Mouse (Mus musculus) embryonic facial prominence, embryonic 14.5 days (tissue): Measurements from ENCODE around the gene Cln5. TPM values are rescaled to one million over a fixed set of nuclear protein-coding genes. Genes with fewer than 3 reads are reported as not detected.
A peak's percentile ranks its signal among the peaks of the same experiment; 100 is the strongest.

Experiments used
- ATAC-seq: fragments of 200-750 bp; cut with Nextera tagmentation; 2 replicates; pipeline ENCODE4 v1.8.0; 2017; ENCODE audit warnings: low read depth, moderate number of reproducible peaks, moderate TSS enrichment
- DNase-seq: peaks from one replicate; pipeline ENCODE4 v3.0.0-alpha.2; 2015; ENCODE audit warnings: low spot score
- H3K27ac ChIP-seq: fragments of 300-500 bp; sonication (generic); replicated peaks from 2 replicates; pipeline ENCODE4 v1.5.1; 2014; ENCODE audit warnings: low read depth, mild to moderate bottlenecking, low read length, moderate library complexity
- H3K27me3 ChIP-seq: fragments of 300-500 bp; sonication (generic); replicated peaks from 2 replicates; pipeline ENCODE4 v1.6.1; 2014; ENCODE audit warnings: low read length; ENCODE audit not compliant: control insufficient read depth, insufficient read depth
- H3K36me3 ChIP-seq: fragments of 300-500 bp; sonication (generic); 2 replicates; pipeline ENCODE4 v1.6.1; 2014; ENCODE audit warnings: low read length, mixed read lengths; ENCODE audit not compliant: control insufficient read depth, insufficient read depth
- H3K4me1 ChIP-seq: fragments of 300-500 bp; sonication (generic); 2 replicates; pipeline ENCODE4 v1.6.1; 2014; ENCODE audit warnings: antibody characterized with exemption, low read length; ENCODE audit not compliant: control insufficient read depth, insufficient read depth
- H3K4me2 ChIP-seq: fragments of 300-500 bp; sonication (generic); 2 replicates; pipeline ENCODE4 v1.6.1; 2014; ENCODE audit warnings: low read depth, mild to moderate bottlenecking, low read length, moderate library complexity, mixed read lengths
- H3K4me3 ChIP-seq: fragments of 300-500 bp; sonication (generic); 2 replicates; pipeline ENCODE4 v1.5.1; 2014; ENCODE audit warnings: low read depth, mild to moderate bottlenecking, low read length
- H3K9ac ChIP-seq: fragments of 300-500 bp; sonication (generic); 2 replicates; pipeline ENCODE4 v1.6.1; 2014; ENCODE audit warnings: low read depth, mild to moderate bottlenecking, low read length, moderate library complexity, mixed read lengths
- H3K9me3 ChIP-seq: fragments of 300-500 bp; sonication (generic); 2 replicates; pipeline ENCODE4 v1.6.1; 2016; ENCODE audit warnings: low read length; ENCODE audit not compliant: control insufficient read depth
- WGBS: fragments of 180-500 bp; shearing (Covaris S2); extraction: QIAGEN DNeasy Blood & Tissue Kit; methylation state at CpG from one replicate; pipeline ENCODE4 v1.1.7; 2014; 5-methylcytosine and 5-hydroxymethylcytosine counted together
- polyA plus RNA-seq: library from polyadenylated mRNA; unstranded; fragments of >200 nt; fragmentation: Nextera tagmentation; extraction: Ambion mirVana; gene quantifications from 2 replicates; pipeline ENCODE4 v1.2.1, GENCODE M21; 2014

Gene Cln5
- polyA plus RNA-seq, 1 experiment from 2014 or later: 34.3 TPM

DNA sequence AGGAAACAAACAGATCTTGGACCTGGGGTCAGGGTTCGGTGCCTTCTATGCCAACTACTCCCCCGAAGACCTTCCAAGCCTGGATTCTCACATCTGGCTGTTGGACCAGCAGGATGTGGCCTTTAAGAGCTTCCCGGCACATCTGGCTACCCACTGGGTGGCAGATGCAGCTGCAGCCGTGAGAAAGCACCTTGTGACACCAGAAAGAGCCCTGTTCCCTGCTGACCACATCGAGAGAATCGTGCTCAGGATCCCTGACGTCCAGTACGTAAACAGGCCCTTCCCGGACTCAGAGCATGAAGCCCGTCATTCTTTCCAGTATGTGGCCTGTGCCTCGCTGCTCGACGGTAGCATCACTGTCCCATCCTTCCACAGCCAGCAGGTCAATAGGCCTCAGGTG lies 15.3 kb upstream of the Cln5 start:
- Histone ChIP-seq H3K9ac (no peak overlapping the region), H3K27me3 (no peaks in the 10 kb centered on the region), H3K36me3 (no peaks in the 10 kb centered on the region), H3K4me2 (no peak overlapping the region), H3K27ac (no peak overlapping the region), H3K4me1 (no peaks in the 10 kb centered on the region), H3K9me3 (no peaks in the 10 kb centered on the region), H3K4me3 (no peak overlapping the region)
- DNase-seq (no peak), ATAC-seq (no peak)
- WGBS: 78% methylated on average over 13 of the region's 13 CpGs

DNA sequence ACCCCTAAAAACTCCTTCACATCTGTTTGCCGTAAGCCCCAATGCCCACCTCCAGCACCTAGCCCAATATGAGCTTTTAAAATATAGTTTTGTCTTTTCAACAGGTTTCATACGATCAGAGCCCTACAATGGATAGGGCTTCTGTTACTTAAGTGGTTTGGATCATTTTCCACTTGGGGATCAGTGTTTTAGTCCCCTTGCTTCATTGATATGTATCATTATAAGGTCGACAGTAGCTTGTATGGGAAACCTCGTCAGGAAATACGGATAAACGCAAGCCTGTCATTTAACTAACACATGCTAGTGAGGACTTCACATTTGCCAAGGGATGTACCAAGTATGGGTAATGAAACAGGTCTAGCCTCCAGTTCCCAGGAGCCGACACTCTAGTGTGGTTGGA lies 13.4 kb upstream of the Cln5 start:
- no peaks in the 10 kb centered on the region for H3K9me3 ChIP-seq
- DNase-seq (no peak), ATAC-seq (no peak)
- no peaks in the 10 kb centered on the region for H3K36me3 ChIP-seq
- H3K4me3 ChIP-seq: no peak overlapping the region
- no peak overlapping the region for H3K27ac ChIP-seq
- 84% methylated on average over 7 of the region's 7 CpGs for WGBS
- H3K9ac ChIP-seq: no peak overlapping the region
- no peak overlapping the region for H3K4me2 ChIP-seq
- no peaks in the 10 kb centered on the region for H3K27me3 ChIP-seq
- H3K4me1 ChIP-seq: no peaks in the 10 kb centered on the region

DNA sequence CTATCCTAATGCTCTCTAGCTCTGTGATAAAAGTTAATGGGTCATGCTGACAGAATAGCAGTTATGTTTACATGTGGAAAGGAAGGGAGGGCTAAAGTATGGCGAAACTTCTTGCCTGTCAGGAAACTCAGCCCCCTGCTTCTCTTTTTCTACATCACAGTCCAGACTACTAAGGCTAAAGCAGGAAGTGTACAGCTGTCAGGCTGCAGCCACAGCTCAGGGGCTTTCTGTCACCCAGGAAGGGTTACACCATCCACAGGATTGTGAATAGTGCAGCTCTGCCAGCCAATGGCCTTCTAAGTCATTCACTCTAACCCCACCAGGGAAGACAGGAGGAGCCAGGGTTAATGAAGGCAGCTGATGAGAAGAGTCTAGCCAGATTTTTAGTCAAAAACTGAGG lies 11.0 kb upstream of the Cln5 start:
- no peak overlapping the region for H3K4me2 ChIP-seq
- H3K27me3 ChIP-seq: no peaks in the 10 kb centered on the region
- DNase-seq (no peak), ATAC-seq (no peak)
- no peaks in the 10 kb centered on the region for H3K4me1 ChIP-seq
- no peaks in the 10 kb centered on the region for H3K9me3 ChIP-seq
- no peak overlapping the region for H3K27ac ChIP-seq
- H3K36me3 ChIP-seq: no peaks in the 10 kb centered on the region
- H3K4me3 ChIP-seq: no peak overlapping the region
- WGBS: 63% methylated on average over 1 of the region's 1 CpGs
- no peak overlapping the region for H3K9ac ChIP-seq

DNA sequence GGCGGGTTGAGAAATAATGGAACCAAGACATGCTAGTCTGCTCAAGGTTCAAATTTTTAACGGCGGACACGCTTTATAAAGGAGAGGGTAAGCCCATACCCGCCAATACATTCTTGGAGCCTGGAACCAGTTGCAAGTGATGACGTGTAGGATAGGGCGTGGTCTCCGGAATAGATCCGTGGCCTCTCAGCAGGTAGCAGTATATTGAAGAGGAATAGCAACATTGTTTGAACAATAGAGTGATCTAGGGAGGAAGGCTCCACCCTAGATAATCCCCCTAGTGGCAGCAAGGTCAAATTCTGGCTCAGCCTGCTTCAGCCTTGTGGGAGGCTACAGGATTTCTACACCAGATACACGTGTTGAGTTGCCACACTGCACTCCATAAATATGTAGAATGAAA lies 10.5 kb upstream of the Cln5 start:
- no peaks in the 10 kb centered on the region for H3K4me1 ChIP-seq
- ATAC-seq: no peak
- no peak overlapping the region for H3K9ac ChIP-seq
- H3K4me2 ChIP-seq: no peak overlapping the region
- no peak overlapping the region for H3K27ac ChIP-seq
- H3K9me3 ChIP-seq: no peaks in the 10 kb centered on the region
- H3K36me3 ChIP-seq: no peaks in the 10 kb centered on the region
- 87% methylated on average over 10 of the region's 10 CpGs for WGBS
- no peak for DNase-seq
- no peaks in the 10 kb centered on the region for H3K27me3 ChIP-seq
- no peak overlapping the region for H3K4me3 ChIP-seq

DNA sequence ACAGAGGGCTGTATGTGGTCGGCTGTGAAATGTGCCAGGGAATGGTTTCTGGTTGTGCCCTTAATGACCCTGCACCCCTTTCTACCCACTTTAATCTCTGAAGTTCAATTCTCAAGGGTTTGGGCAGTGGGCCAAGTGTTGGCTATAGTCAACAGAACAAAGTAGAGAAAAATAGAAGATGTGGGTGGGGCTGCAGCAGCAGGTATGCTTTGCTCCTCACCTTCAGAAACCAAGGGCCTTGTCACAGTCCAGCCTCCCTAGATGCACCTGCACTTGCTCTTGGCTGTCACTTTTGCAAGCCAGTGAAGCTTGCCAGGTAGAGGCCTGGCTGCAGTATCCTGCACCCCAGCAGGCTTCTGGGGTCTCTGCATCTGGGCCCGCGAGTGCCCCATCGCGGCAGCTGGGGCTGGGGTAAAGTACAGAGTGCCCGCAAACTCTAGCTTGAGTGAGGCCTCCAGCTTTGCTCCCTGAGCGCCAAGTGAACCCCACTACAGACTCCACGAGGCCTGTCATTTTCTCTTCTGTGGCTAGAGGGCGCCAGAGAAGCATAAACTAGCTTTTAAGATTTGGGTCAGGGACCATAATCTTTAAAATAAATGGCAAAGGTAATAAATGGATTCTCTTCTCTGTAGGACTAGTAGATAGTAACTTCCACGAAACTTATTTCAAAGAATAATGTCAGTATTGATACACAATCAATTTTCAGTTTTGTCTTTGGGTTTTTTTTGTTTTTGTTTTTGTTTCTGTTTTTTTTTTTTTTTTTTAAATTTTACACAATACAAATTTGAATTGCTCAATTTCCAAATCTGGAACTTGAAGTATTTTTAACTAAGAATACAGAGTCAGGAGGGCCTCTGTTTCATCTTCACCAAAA lies 4.5 kb upstream of the Cln5 start:
- Histone ChIP-seq H3K4me2 (no peak overlapping the region), H3K9ac (no peak overlapping the region), H3K4me3 (no peak overlapping the region), H3K36me3 (no peaks in the 10 kb centered on the region), H3K27me3 (no peaks in the 10 kb centered on the region), H3K27ac (no peak overlapping the region), H3K4me1 (no peaks in the 10 kb centered on the region), H3K9me3 (no peaks in the 10 kb centered on the region)
- 13% methylated on average over 10 of the region's 10 CpGs for WGBS
- DNase-seq (peak; percentile 70), ATAC-seq (no peak)

DNA sequence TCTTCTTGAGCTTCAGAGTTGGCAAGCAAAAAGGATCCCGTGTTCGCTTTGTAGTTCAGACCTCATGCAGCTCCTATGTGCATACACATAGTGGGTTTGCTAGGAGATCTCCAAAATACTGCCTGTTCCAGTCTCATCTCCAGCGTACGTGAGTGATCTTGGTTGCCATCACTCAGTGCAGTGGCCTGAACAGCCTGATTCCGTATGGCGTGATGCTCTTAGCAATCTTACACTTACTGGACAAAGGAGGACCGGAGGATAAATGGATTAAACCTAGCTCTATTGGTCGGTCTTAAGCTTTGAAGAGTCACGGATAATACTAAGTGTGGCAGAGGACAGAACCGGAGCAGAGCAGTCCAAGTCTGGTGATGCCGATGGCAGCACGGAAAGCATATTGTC lies 552 bp upstream of the Cln5 start:
- no peak for DNase-seq
- peaks cover 19% of the 10 kb centered on the region for H3K36me3 ChIP-seq
- ATAC-seq: no peak; the same call in 1 of the 2 replicates
- 16% methylated on average over 12 of the region's 12 CpGs for WGBS
- no peaks in the 10 kb centered on the region for H3K9me3 ChIP-seq
- H3K4me2 ChIP-seq: peak overlapping the region; percentile 83
- H3K4me3 ChIP-seq: peak overlapping the region; percentile 61
- H3K9ac ChIP-seq: peak overlapping the region; percentile 73
- H3K27ac ChIP-seq: peak overlapping the region; percentile 77; the same call in 1 of the 2 replicates
- H3K27me3 ChIP-seq: no peaks in the 10 kb centered on the region
- no peaks in the 10 kb centered on the region for H3K4me1 ChIP-seq

DNA sequence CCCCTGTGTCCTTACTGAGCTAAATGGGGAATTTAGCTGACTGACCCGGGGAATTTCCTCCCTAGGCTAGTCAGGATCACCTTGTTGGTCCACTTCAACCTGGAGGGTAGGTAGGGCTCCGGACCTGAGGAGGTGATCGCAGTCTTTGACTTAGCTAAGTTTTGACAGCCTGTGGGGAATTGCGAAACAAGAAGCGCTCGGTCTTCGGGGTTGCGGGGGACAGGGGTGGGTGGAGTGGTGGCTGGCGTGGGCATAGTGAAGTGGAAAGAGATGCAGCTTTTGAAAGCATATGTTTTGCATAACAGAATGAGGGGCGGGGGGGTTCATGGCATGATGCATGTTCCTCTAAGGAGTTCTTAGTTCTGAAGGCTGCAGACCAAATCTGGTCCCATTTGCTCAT lies 774 bp downstream of the Cln5 start:
- Histone ChIP-seq H3K4me1 (no peaks in the 10 kb centered on the region), H3K27ac (peak overlapping the region; percentile 77; the same call in 1 of the 2 replicates), H3K4me2 (peak overlapping the region; percentile 83), H3K36me3 (peaks cover 28% of the 10 kb centered on the region), H3K27me3 (no peaks in the 10 kb centered on the region), H3K4me3 (peak overlapping the region; percentile 61), H3K9me3 (no peaks in the 10 kb centered on the region), H3K9ac (peak overlapping the region; percentile 73)
- DNase-seq (peak; percentile 12), ATAC-seq (no peak)
- WGBS: 2% methylated on average over 10 of the region's 10 CpGs

DNA sequence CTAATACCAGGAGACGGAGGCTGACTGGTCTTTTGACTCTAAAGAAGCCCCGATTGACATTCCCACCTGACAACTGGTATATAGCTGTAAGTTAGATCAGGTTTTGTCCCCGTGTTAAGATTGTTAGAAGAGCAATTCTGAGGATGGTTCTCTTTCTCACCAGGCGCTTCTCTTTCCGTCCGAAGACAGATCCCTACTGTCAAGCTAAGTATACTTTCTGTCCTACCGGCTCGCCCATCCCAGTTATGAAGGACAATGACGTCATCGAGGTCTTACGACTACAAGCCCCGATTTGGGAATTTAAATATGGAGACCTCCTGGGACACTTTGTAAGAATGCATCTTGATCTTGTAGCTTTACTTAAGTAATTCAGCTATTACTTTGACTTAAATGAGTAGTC lies 1.5 kb downstream of the Cln5 start:
- WGBS: 92% methylated on average over 12 of the region's 12 CpGs
- H3K36me3 ChIP-seq: peaks cover 35% of the 10 kb centered on the region
- H3K4me2 ChIP-seq: peak overlapping the region; percentile 83; the same call in 1 of the 2 replicates

DNA sequence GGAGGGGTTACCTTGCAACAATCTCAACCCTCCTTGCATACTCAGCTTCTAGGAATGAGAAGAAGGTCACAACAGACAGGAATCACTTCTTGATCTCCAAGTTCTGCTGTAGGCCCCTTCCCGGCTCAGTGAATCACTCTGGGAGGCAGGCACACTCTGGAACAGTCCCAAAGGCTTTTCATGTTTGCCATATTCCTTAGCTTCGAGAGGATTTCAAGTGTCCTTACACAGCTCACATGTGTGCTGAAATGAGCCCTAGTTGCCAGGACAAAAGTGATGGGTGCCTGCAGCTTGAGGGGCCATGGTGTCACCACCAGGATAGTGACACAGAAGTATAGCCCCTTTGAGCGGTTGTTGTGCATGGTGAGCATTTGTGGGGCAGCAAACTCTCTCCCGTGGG lies 2.7 kb downstream of the Cln5 start:
- Histone ChIP-seq H3K4me3 (no peak overlapping the region), H3K27ac (no peak overlapping the region), H3K9me3 (no peaks in the 10 kb centered on the region), H3K4me1 (no peaks in the 10 kb centered on the region), H3K4me2 (no peak overlapping the region), H3K27me3 (no peaks in the 10 kb centered on the region), H3K9ac (no peak overlapping the region), H3K36me3 (peaks cover 46% of the 10 kb centered on the region)
- ATAC-seq (no peak), DNase-seq (no peak)
- 89% methylated on average over 4 of the region's 4 CpGs for WGBS

More for the DNA sequence above, 1.5 kb downstream of the Cln5 start:
- no peak for DNase-seq
- no peaks in the 10 kb centered on the region for H3K27me3 ChIP-seq
- H3K4me1 ChIP-seq: no peaks in the 10 kb centered on the region
- no peak overlapping the region for H3K9ac ChIP-seq
- ATAC-seq: no peak
- no peak overlapping the region for H3K4me3 ChIP-seq
- no peaks in the 10 kb centered on the region for H3K9me3 ChIP-seq
- H3K27ac ChIP-seq: no peak overlapping the region
